13 mouse cellular contexts compared by ENCODE assay signal in the genomic region with DNA sequence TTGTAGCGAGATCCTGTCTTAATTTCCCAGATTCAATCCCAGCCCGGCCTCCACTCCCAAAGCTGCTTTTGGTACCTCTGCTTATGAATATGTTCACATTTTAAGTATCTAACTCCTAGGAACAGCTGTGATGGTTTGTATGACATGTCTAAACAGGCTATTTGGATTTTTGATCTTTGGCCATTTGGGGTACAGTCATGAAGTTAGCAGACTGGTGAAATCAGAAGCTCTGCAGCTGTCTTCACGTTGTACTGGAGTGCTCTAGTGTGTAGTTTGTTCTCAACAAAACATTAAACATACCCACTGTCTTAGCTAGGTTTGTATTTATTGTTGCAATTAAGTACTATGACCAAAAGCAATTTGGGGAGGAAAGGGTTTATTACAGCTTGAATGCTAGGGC.
"Had no signal": no experiment of that assay in that cellular context is flagged by ENCODE, and none has a peak within 500 bp of the region (broad histone marks: within the 10 kb centered on the region; RNA-seq: fewer than 3 reads in every experiment).

No protein-coding gene starts in this region.

- DNase-seq: kidney, adult 2 months; kidney, postnatal 14 days; layer of hippocampus, postnatal 36 days; left cerebral cortex, postnatal 4 days; midbrain, embryonic 14.5 days; spleen, adult 18-20 months; thymus, postnatal 14 days had no signal

- H3K4me3 ChIP-seq: intestine, embryonic 15.5 days; kidney, embryonic 15.5 days; limb, embryonic 13.5 days; neural tube, embryonic 12.5 days had no signal

- H3K27ac ChIP-seq: hindbrain, embryonic 14.5 days; intestine, embryonic 15.5 days; kidney, embryonic 15.5 days; limb, embryonic 13.5 days; liver, embryonic 14.5 days; neural tube, embryonic 12.5 days had no signal

- H3K36me3 ChIP-seq: intestine, embryonic 15.5 days; kidney, embryonic 15.5 days; limb, embryonic 13.5 days; neural tube, embryonic 12.5 days had no signal

- H3K9me3 ChIP-seq: intestine, embryonic 15.5 days; kidney, embryonic 15.5 days; limb, embryonic 13.5 days; neural tube, embryonic 12.5 days had no signal

- ATAC-seq: intestine, embryonic 15.5 days had no signal

- H3K4me2 ChIP-seq: hindbrain, embryonic 14.5 days; intestine, embryonic 15.5 days; kidney, embryonic 15.5 days; limb, embryonic 13.5 days; neural tube, embryonic 12.5 days had no signal

- H3K9ac ChIP-seq: hindbrain, embryonic 14.5 days; intestine, embryonic 15.5 days; kidney, embryonic 15.5 days; limb, embryonic 13.5 days; liver, embryonic 14.5 days; neural tube, embryonic 12.5 days had no signal

- H3K27me3 ChIP-seq: intestine, embryonic 15.5 days; kidney, embryonic 15.5 days; limb, embryonic 13.5 days; neural tube, embryonic 12.5 days had no signal
